Mouse (Mus musculus): ENCODE results near the gene Gnat1. TPM values are rescaled to one million over a fixed set of nuclear protein-coding genes. Genes with fewer than 3 reads are reported as not detected.

The Gnat1 gene
- polyA plus RNA-seq, 1 experiment = 0.20 TPM

DNA sequence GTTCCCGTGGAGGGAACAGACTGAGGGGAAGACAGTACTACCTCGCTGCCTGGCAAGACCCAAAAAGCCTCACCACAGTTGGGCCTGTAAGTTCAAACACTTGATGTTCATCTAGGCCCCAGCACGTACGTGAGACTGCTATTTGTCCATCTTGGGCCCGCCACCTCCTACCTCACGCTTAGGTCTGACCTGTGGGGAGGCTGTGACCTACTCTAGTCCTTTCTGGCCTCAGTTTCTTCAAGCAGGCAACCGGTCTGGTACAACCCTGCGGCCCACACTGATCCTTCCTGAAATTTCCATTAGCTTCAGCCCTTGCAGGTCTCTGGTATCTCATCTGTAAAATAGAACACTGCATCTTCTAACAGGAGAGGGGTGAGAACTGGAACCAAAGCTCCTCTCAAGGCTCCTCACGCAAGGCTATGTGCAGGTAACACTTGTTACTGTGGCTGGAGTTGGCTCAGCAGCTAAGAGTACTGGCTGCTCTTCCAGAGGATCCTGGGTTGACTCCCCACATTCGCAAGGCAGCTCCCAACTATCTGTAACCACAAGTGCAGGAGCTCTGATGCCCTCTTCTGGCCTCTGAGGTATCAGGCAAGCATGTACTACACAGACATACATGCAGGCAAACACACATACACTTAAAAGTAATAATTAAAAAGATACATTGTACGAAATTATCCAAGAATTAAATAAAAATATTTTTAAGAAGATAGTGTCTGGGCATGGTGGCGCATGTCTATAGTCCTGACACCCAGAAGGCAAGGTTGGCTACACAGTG lies 54.0 kb downstream of the Gnat1 start:
- DNase-seq = peak; percentile 7

DNA sequence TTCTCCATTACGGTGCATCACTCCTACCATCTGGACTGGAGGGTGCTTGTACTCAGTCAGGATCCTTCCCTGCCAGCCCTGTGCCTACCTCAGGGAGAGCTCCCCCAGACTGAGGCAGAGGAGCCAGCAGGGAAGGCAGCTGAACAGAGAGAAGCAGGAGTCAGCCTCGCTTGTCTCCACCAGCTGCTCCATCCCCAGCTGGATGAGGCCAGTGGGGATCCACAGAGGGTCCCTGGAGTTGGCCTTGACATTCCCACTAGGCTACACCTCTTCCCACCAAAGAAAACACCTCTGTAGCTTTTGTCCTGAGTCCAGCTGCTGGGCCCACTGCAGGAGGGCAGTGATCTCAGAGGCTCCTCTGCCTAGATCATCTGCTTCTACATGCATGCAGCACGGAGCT lies 54.6 kb downstream of the Gnat1 start:
- no peak for DNase-seq
- no peak overlapping the region for H3K4me3 ChIP-seq (replicated peaks; ENCODE audit: extremely low read depth, low read depth, low read length)
- peaks cover 64% of the 10 kb centered on the region for H3K4me1 ChIP-seq (ENCODE audit: control insufficient read depth, insufficient read depth, low read length)
- 62% methylated on average over 3 of the region's 3 CpGs for WGBS
- no peak for TF ChIP-seq POLR2A (IDR thresholded peaks at IDR 0.05; ENCODE audit: borderline replicate concordance, extremely low read depth, low read depth, low read length)
- no peak for TF ChIP-seq CTCF (IDR thresholded peaks at IDR 0.05; ENCODE audit: insufficient read depth, low read length)

More for the DNA sequence above, 54.0 kb downstream of the Gnat1 start:
- no peak overlapping the region for H3K4me3 ChIP-seq (replicated peaks; ENCODE audit: extremely low read depth, low read depth, low read length)
- 80% methylated on average over 12 of the region's 12 CpGs for WGBS
- TF ChIP-seq CTCF (IDR thresholded peaks at IDR 0.05; ENCODE audit: insufficient read depth, low read length) (0 out of 2 replicates have a peak, but pooled peaks have one; percentile 15), POLR2A (IDR thresholded peaks at IDR 0.05; ENCODE audit: borderline replicate concordance, extremely low read depth, low read depth, low read length) (no peak)
- H3K4me1 ChIP-seq (ENCODE audit: control insufficient read depth, insufficient read depth, low read length) = peaks cover 70% of the 10 kb centered on the region

DNA sequence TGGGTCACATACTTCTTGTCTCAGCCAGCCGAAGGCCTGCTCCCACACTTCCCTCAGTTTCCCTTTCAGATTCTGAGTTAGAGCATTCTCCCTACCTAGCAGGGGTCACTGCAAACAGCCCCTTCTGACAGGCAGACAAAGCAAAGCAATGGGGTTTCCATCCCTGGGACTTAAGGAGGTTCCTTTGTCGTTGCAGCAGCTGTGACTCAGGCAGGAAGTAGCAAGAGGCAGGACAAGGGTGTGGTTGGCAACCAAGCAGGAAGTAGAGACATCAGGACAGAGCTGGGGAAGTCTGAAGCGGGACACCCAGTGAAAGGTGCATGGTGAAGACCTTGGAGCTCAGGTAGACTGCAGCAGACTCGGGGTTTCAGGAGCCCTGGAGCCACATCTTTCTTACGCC lies 55.0 kb downstream of the Gnat1 start:
- no peak for DNase-seq
- H3K4me1 ChIP-seq (ENCODE audit: control insufficient read depth, insufficient read depth, low read length) = peaks cover 60% of the 10 kb centered on the region
- TF ChIP-seq POLR2A (IDR thresholded peaks at IDR 0.05; ENCODE audit: borderline replicate concordance, extremely low read depth, low read depth, low read length) (no peak), CTCF (IDR thresholded peaks at IDR 0.05; ENCODE audit: insufficient read depth, low read length) (no peak)
- 26% methylated on average over 5 of the region's 5 CpGs for WGBS
- no peak overlapping the region for H3K4me3 ChIP-seq (replicated peaks; ENCODE audit: extremely low read depth, low read depth, low read length)

Other genes starting within 250 kb of the Gnat1 start
- gene Tmem115, start 145.8 kb downstream of the Gnat1 start, polyA plus RNA-seq (2012; rRNA removed) = 57.6 and 59.4 TPM in 2 replicates
- 35.6 and 37.1 TPM in 2 replicates for gene Cyb561d2, start 137.5 kb downstream of the Gnat1 start, polyA plus RNA-seq (2012; rRNA removed)
- 24.8 and 31.3 TPM in 2 replicates for gene Nprl2, start 137.5 kb downstream of the Gnat1 start, polyA plus RNA-seq (2012; rRNA removed)
- gene Zmynd10, start 132.4 kb downstream of the Gnat1 start, polyA plus RNA-seq (2012; rRNA removed) = 12.8 and 13.2 TPM in 2 replicates
- 43.7 and 45.5 TPM in 2 replicates for gene Rassf1, start 128.2 kb downstream of the Gnat1 start, polyA plus RNA-seq (2012; rRNA removed)
- gene Tusc2, start 116.5 kb downstream of the Gnat1 start, polyA plus RNA-seq (2012; rRNA removed) = 46.0 and 46.7 TPM in 2 replicates
- gene Hyal2, start 111.8 kb downstream of the Gnat1 start, polyA plus RNA-seq (2012; rRNA removed) = 235 and 342 TPM in 2 replicates
- gene Hyal1, start 102.8 kb downstream of the Gnat1 start, polyA plus RNA-seq (2012; rRNA removed) = 19.6 and 26.5 TPM in 2 replicates
- gene Naa80, start 100.8 kb downstream of the Gnat1 start, polyA plus RNA-seq (2012; rRNA removed) = 87.8 and 91.9 TPM in 2 replicates
- gene Hyal3, start 98.9 kb downstream of the Gnat1 start, polyA plus RNA-seq (2012; rRNA removed) = 1.7 and 1.8 TPM in 2 replicates
- 41.5 and 41.8 TPM in 2 replicates for gene Ifrd2, start 92.1 kb downstream of the Gnat1 start, polyA plus RNA-seq (2012; rRNA removed)
- 81.0 and 95.6 TPM in 2 replicates for gene Sema3b, start 70.5 kb downstream of the Gnat1 start, polyA plus RNA-seq (2012; rRNA removed)
- 844 and 991 TPM in 2 replicates for gene Gnai2, start 44.3 kb downstream of the Gnat1 start, polyA plus RNA-seq (2012; rRNA removed)
- 1.8 and 16.1 TPM in 2 replicates for gene Slc38a3, start 10.2 kb downstream of the Gnat1 start, polyA plus RNA-seq (2012; rRNA removed)
- gene Sema3f, start 30.8 kb upstream of the Gnat1 start, polyA plus RNA-seq (2012; rRNA removed) = 318 and 413 TPM in 2 replicates
- gene Rbm5, start 91.3 kb upstream of the Gnat1 start, polyA plus RNA-seq (2012; rRNA removed) = 54.0 and 77.1 TPM in 2 replicates
- gene Rbm6, start 193.5 kb upstream of the Gnat1 start, polyA plus RNA-seq (2012; rRNA removed) = 13.0 and 19.0 TPM in 2 replicates
- 29.4 and 31.7 TPM in 2 replicates for gene Mon1a, start 208.4 kb upstream of the Gnat1 start, polyA plus RNA-seq (2012; rRNA removed)
- 17.8 and 27.4 TPM in 2 replicates for gene Mst1r, start 227.2 kb upstream of the Gnat1 start, polyA plus RNA-seq (2012; rRNA removed)
- gene Actl11, start 248.8 kb upstream of the Gnat1 start, polyA plus RNA-seq (2012; rRNA removed) = not detected in 2 replicates